Mouse (Mus musculus) stomach, embryonic 14.5 days (tissue): ENCODE measurements around the gene Hhat. TPM values are rescaled to one million over a fixed set of nuclear protein-coding genes. Genes with fewer than 3 reads are reported as not detected.

Source experiments
- ATAC-seq: fragments of 200-750 bp; cut with Nextera tagmentation; 2 replicates; pipeline ENCODE4 v1.8.0; 2017; ENCODE audit warnings: low read depth, moderate TSS enrichment; ENCODE audit not compliant: insufficient number of reproducible peaks, insufficient read depth, low FRiP score
- H3K27ac ChIP-seq: fragments of 300-500 bp; sonication (generic); 2 replicates; pipeline ENCODE4 v1.5.1; 2014; ENCODE audit warnings: mild to moderate bottlenecking, low read length, moderate library complexity, mixed read lengths
- H3K27me3 ChIP-seq: fragments of 300-500 bp; sonication (generic); 2 replicates; pipeline ENCODE4 v1.6.1; 2014; ENCODE audit warnings: low read length, control low read depth, mixed read lengths; ENCODE audit not compliant: control insufficient read depth, insufficient read depth
- H3K36me3 ChIP-seq: fragments of 300-500 bp; sonication (generic); 2 replicates; pipeline ENCODE4 v1.6.1; 2014; ENCODE audit warnings: mild to moderate bottlenecking, control low read depth, low read length, moderate library complexity, mixed read lengths; ENCODE audit not compliant: control insufficient read depth, insufficient read depth
- H3K4me1 ChIP-seq: fragments of 300-500 bp; sonication (generic); 2 replicates; pipeline ENCODE4 v1.6.1; 2014; ENCODE audit warnings: low read length, control low read depth, mixed read lengths; ENCODE audit not compliant: control insufficient read depth, insufficient read depth
- H3K4me2 ChIP-seq: fragments of 300-500 bp; sonication (generic); replicated peaks from 2 replicates; pipeline ENCODE4 v1.6.1; 2014; ENCODE audit warnings: low read depth, low read length, control low read depth
- H3K4me3 ChIP-seq: fragments of 300-500 bp; sonication (generic); 2 replicates; pipeline ENCODE4 v1.5.1; 2014; ENCODE audit warnings: low read depth, low read length, control low read depth
- H3K9ac ChIP-seq: fragments of 300-500 bp; sonication (generic); replicated peaks from 2 replicates; pipeline ENCODE4 v1.6.1; 2014; ENCODE audit warnings: low read depth, mild to moderate bottlenecking, control low read depth, low read length, moderate library complexity, mixed read lengths
- H3K9me3 ChIP-seq: fragments of 300-500 bp; sonication (generic); 2 replicates; pipeline ENCODE4 v1.6.1; 2016; ENCODE audit warnings: low read depth, low read length, control low read depth; ENCODE audit not compliant: control insufficient read depth
- WGBS: fragments of 180-500 bp; shearing (Covaris S2); extraction: QIAGEN DNeasy Blood & Tissue Kit; methylation state at CpG from one replicate; pipeline ENCODE4 v1.1.7; 2014; 5-methylcytosine and 5-hydroxymethylcytosine counted together
- polyA plus RNA-seq: library from polyadenylated mRNA; unstranded; fragments of >200 nt; fragmentation: Nextera tagmentation; extraction: Ambion mirVana; gene quantifications from 2 replicates; pipeline ENCODE4 v1.2.1, GENCODE M21; 2014

The Hhat gene
- polyA plus RNA-seq, 1 experiment from 2014 or later, result 14.2 TPM

GRCm38 (mm10) chr1:192663092-192663491 lies 107.9 kb downstream of the Hhat start:
- H3K9me3 ChIP-seq, result no peaks in the 10 kb centered on the region; the same call in 1 of the 2 replicates
- no peaks in the 10 kb centered on the region for H3K4me1 ChIP-seq
- no peak overlapping the region for H3K4me3 ChIP-seq
- 57% methylated on average over 5 of the region's 5 CpGs for WGBS
- no peak overlapping the region for H3K9ac ChIP-seq
- H3K36me3 ChIP-seq, result no peaks in the 10 kb centered on the region
- no peak for ATAC-seq
- no peak overlapping the region for H3K27ac ChIP-seq
- H3K4me2 ChIP-seq, result no peak overlapping the region
- H3K27me3 ChIP-seq, result no peaks in the 10 kb centered on the region

DNA sequence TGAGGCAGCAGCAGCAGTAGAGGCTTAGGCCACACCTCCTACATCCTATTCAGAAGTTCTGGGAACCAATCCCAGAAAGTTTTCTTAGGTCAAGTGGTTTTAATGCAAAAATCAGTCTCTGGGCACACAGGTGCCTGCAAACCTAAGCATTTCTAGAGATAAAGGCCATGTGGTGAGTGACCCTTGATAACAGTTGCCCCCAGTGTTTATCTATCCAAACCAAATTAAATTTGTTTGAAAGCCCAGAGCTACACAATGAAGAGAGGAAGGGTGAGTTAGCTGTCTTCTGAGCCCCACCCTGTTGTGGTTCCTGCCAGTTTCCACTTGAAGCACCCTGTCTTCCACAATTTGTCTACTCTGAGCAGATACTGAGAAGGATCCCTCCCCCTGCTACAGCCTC lies 109.4 kb downstream of the Hhat start:
- Histone ChIP-seq H3K36me3 (no peaks in the 10 kb centered on the region), H3K4me2 (no peak overlapping the region), H3K4me3 (no peak overlapping the region), H3K27me3 (no peaks in the 10 kb centered on the region), H3K27ac (no peak overlapping the region), H3K9ac (no peak overlapping the region), H3K9me3 (no peaks in the 10 kb centered on the region; the same call in 1 of the 2 replicates), H3K4me1 (no peaks in the 10 kb centered on the region)
- no peak for ATAC-seq

GRCm38 (mm10) chr1:192657417-192657816 lies 113.6 kb downstream of the Hhat start:
- no peaks in the 10 kb centered on the region; the same call in 1 of the 2 replicates for H3K9me3 ChIP-seq
- H3K36me3 ChIP-seq, result no peaks in the 10 kb centered on the region
- ATAC-seq, result no peak
- H3K4me1 ChIP-seq, result no peaks in the 10 kb centered on the region
- H3K4me2 ChIP-seq, result no peak overlapping the region
- 81% methylated on average over 6 of the region's 6 CpGs for WGBS
- no peak overlapping the region for H3K9ac ChIP-seq
- H3K27ac ChIP-seq, result no peak overlapping the region
- H3K4me3 ChIP-seq, result no peak overlapping the region
- H3K27me3 ChIP-seq, result no peaks in the 10 kb centered on the region

GRCm38 (mm10) chr1:192651981-192652605 lies 118.9 kb downstream of the Hhat start:
- H3K4me2 ChIP-seq, result no peak overlapping the region
- H3K27ac ChIP-seq, result no peak overlapping the region
- no peaks in the 10 kb centered on the region for H3K9me3 ChIP-seq
- WGBS, result 71% methylated on average over 8 of the region's 8 CpGs
- H3K4me3 ChIP-seq, result no peak overlapping the region
- no peaks in the 10 kb centered on the region for H3K4me1 ChIP-seq
- no peaks in the 10 kb centered on the region for H3K36me3 ChIP-seq
- no peaks in the 10 kb centered on the region for H3K27me3 ChIP-seq
- no peak for ATAC-seq
- no peak overlapping the region for H3K9ac ChIP-seq

GRCm38 (mm10) chr1:192650586-192650985 lies 120.4 kb downstream of the Hhat start:
- Histone ChIP-seq H3K4me3 (no peak overlapping the region), H3K27me3 (no peaks in the 10 kb centered on the region), H3K9me3 (no peaks in the 10 kb centered on the region), H3K4me2 (no peak overlapping the region), H3K9ac (no peak overlapping the region), H3K36me3 (no peaks in the 10 kb centered on the region), H3K4me1 (no peaks in the 10 kb centered on the region), H3K27ac (no peak overlapping the region)
- 59% methylated on average over 7 of the region's 7 CpGs for WGBS
- ATAC-seq, result no peak

- no peaks in the 10 kb centered on the region for H3K9me3 ChIP-seq
- H3K27me3 ChIP-seq, result no peaks in the 10 kb centered on the region
- no peak overlapping the region for H3K4me2 ChIP-seq
- no peaks in the 10 kb centered on the region for H3K36me3 ChIP-seq
- WGBS, result 84% methylated on average over 4 of the region's 4 CpGs
- no peak overlapping the region for H3K27ac ChIP-seq
- ATAC-seq, result 0 out of 2 replicates have a peak, but pooled peaks have one; percentile 42
- H3K4me3 ChIP-seq, result no peak overlapping the region
- H3K9ac ChIP-seq, result no peak overlapping the region
- no peaks in the 10 kb centered on the region for H3K4me1 ChIP-seq
Measured at GRCm38 (mm10) chr1:192650023-192650422, 121.0 kb downstream of the Hhat start.

DNA sequence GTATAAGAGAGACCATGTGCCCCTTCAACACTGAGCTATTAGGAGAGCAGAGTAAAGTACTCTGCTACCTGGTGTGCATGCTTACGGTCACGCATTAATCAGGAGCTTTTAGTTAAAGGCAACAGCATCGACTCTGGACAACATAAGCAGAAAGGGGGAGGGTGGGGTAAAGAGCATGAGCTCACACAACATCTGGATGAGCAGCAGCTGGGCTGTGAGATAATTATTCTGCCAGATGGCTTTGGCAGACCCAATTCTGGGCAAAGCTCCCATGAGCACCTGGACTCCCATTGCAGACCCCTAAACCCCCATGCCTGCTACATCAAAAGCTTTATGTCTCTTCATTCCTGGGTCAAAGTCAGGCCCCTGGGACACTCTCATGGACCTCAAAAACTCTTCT lies 121.8 kb downstream of the Hhat start:
- Histone ChIP-seq H3K4me3 (no peak overlapping the region), H3K27me3 (no peaks in the 10 kb centered on the region), H3K36me3 (no peaks in the 10 kb centered on the region), H3K4me1 (no peaks in the 10 kb centered on the region), H3K9me3 (no peaks in the 10 kb centered on the region), H3K9ac (no peak overlapping the region), H3K27ac (no peak overlapping the region), H3K4me2 (no peak overlapping the region)
- no peak; the same call in 1 of the 2 replicates for ATAC-seq
- 55% methylated on average over 3 of the region's 3 CpGs for WGBS

GRCm38 (mm10) chr1:192647361-192647760 lies 123.7 kb downstream of the Hhat start:
- no peak overlapping the region for H3K4me2 ChIP-seq
- H3K27me3 ChIP-seq, result no peaks in the 10 kb centered on the region
- no peak overlapping the region for H3K9ac ChIP-seq
- H3K36me3 ChIP-seq, result no peaks in the 10 kb centered on the region
- no peaks in the 10 kb centered on the region for H3K4me1 ChIP-seq
- 89% methylated on average over 2 of the region's 2 CpGs for WGBS
- H3K4me3 ChIP-seq, result no peak overlapping the region
- no peak overlapping the region for H3K27ac ChIP-seq
- H3K9me3 ChIP-seq, result no peaks in the 10 kb centered on the region
- no peak for ATAC-seq

- Histone ChIP-seq H3K4me2 (no peak overlapping the region), H3K4me3 (no peak overlapping the region), H3K9ac (no peak overlapping the region), H3K9me3 (no peaks in the 10 kb centered on the region), H3K4me1 (no peaks in the 10 kb centered on the region), H3K27me3 (no peaks in the 10 kb centered on the region), H3K27ac (no peak overlapping the region), H3K36me3 (no peaks in the 10 kb centered on the region)
- ATAC-seq, result no peak
- WGBS, result 93% methylated on average over 2 of the region's 2 CpGs
Measured at GRCm38 (mm10) chr1:192642126-192642525, 128.9 kb downstream of the Hhat start.
